Mouse (Mus musculus): ENCODE results near the gene Siglech. TPM values are rescaled to one million over a fixed set of nuclear protein-coding genes. Genes with fewer than 3 reads are reported as not detected.
"Not testable (repeated sequence)": the region's sequence is repeated elsewhere in the genome, so short reads cannot be mapped to it uniquely, and the experiment has no call there.

The Siglech gene
- polyA plus RNA-seq, 1 experiment from 2014 or later: 2.3 TPM

GRCm38 (mm10) chr7:55780011-55780410 is 12.0 kb downstream of the Siglech start:
- DNase-seq (ENCODE audit: low spot score) (no peak), ATAC-seq (ENCODE audit: low FRiP score) (no peak)
- Histone ChIP-seq H3K27ac (no peak overlapping the region), H3K4me2 (replicated peaks) (no peak overlapping the region), H3K36me3 (replicated peaks; ENCODE audit: control insufficient read depth, insufficient read depth) (no peaks in the 10 kb centered on the region), H3K9me3 (ENCODE audit: control insufficient read depth, low read length) (no peaks in the 10 kb centered on the region), H3K4me1 (replicated peaks; ENCODE audit: control insufficient read depth, insufficient read depth, low read length) (no peaks in the 10 kb centered on the region), H3K9ac (no peak overlapping the region), H3K4me3 (replicated peaks; ENCODE audit: low read length) (no peak overlapping the region), H3K27me3 (ENCODE audit: control insufficient read depth, insufficient read depth, low read length) (no peaks in the 10 kb centered on the region)
- WGBS: 61% methylated on average over 4 of the region's 4 CpGs

- H3K4me2 ChIP-seq (replicated peaks): no peak overlapping the region
- DNase-seq (ENCODE audit: low spot score): no peak
- H3K36me3 ChIP-seq (replicated peaks; ENCODE audit: control insufficient read depth, insufficient read depth): no peaks in the 10 kb centered on the region
- no peak overlapping the region for H3K9ac ChIP-seq
- WGBS: 59% methylated on average over 3 of the region's 3 CpGs
- no peaks in the 10 kb centered on the region for H3K4me1 ChIP-seq (replicated peaks; ENCODE audit: control insufficient read depth, insufficient read depth, low read length)
- H3K4me3 ChIP-seq (replicated peaks; ENCODE audit: low read length): no peak overlapping the region
- H3K9me3 ChIP-seq (ENCODE audit: control insufficient read depth, low read length): no peaks in the 10 kb centered on the region
- H3K27me3 ChIP-seq (ENCODE audit: control insufficient read depth, insufficient read depth, low read length): no peaks in the 10 kb centered on the region
- no peak for ATAC-seq (ENCODE audit: low FRiP score)
- H3K27ac ChIP-seq: no peak overlapping the region
These were observed 14.5 kb downstream of the Siglech start for GRCm38 (mm10) chr7:55782493-55782892.

- WGBS: 92% methylated on average over 3 of the region's 3 CpGs
- no peak for ATAC-seq (ENCODE audit: low FRiP score)
- H3K36me3 ChIP-seq (replicated peaks; ENCODE audit: control insufficient read depth, insufficient read depth): no peaks in the 10 kb centered on the region
These were observed 16.6 kb downstream of the Siglech start for GRCm38 (mm10) chr7:55784580-55784979.

GRCm38 (mm10) chr7:55790586-55790985 is 22.6 kb downstream of the Siglech start:
- DNase-seq (ENCODE audit: low spot score); H3K4me2 ChIP-seq (replicated peaks); H3K27ac ChIP-seq; H3K9me3 ChIP-seq (ENCODE audit: control insufficient read depth, low read length); H3K27me3 ChIP-seq (ENCODE audit: control insufficient read depth, insufficient read depth, low read length); ATAC-seq (ENCODE audit: low FRiP score); H3K4me3 ChIP-seq (replicated peaks; ENCODE audit: low read length); H3K9ac ChIP-seq; H3K36me3 ChIP-seq (replicated peaks; ENCODE audit: control insufficient read depth, insufficient read depth): not testable (repeated sequence)
- 79% methylated on average over 5 of the region's 5 CpGs for WGBS
- peaks cover 13% of the 10 kb centered on the region for H3K4me1 ChIP-seq (replicated peaks; ENCODE audit: control insufficient read depth, insufficient read depth, low read length)

More at GRCm38 (mm10) chr7:55784580-55784979, 16.6 kb downstream of the Siglech start:
- H3K9ac ChIP-seq: no peak overlapping the region
- no peaks in the 10 kb centered on the region for H3K9me3 ChIP-seq (ENCODE audit: control insufficient read depth, low read length)
- no peaks in the 10 kb centered on the region for H3K27me3 ChIP-seq (ENCODE audit: control insufficient read depth, insufficient read depth, low read length)
- no peaks in the 10 kb centered on the region for H3K4me1 ChIP-seq (replicated peaks; ENCODE audit: control insufficient read depth, insufficient read depth, low read length)
- no peak overlapping the region for H3K4me2 ChIP-seq (replicated peaks)
- H3K27ac ChIP-seq: no peak overlapping the region
- H3K4me3 ChIP-seq (replicated peaks; ENCODE audit: low read length): no peak overlapping the region
- no peak for DNase-seq (ENCODE audit: low spot score)

GRCm38 (mm10) chr7:55792280-55792679 is 24.3 kb downstream of the Siglech start:
- H3K27ac ChIP-seq: no peak overlapping the region
- no peak overlapping the region for H3K4me2 ChIP-seq (replicated peaks)
- ATAC-seq (ENCODE audit: low FRiP score) (no peak), DNase-seq (ENCODE audit: low spot score) (no peak)
- 69% methylated on average over 3 of the region's 3 CpGs for WGBS
- no peak overlapping the region for H3K9ac ChIP-seq
- peaks cover 13% of the 10 kb centered on the region for H3K4me1 ChIP-seq (replicated peaks; ENCODE audit: control insufficient read depth, insufficient read depth, low read length)
- H3K4me3 ChIP-seq (replicated peaks; ENCODE audit: low read length): no peak overlapping the region
- H3K9me3 ChIP-seq (ENCODE audit: control insufficient read depth, low read length): no peaks in the 10 kb centered on the region
- peaks cover 15% of the 10 kb centered on the region for H3K36me3 ChIP-seq (replicated peaks; ENCODE audit: control insufficient read depth, insufficient read depth)
- no peaks in the 10 kb centered on the region for H3K27me3 ChIP-seq (ENCODE audit: control insufficient read depth, insufficient read depth, low read length)

GRCm38 (mm10) chr7:55793236-55793951 is 25.4 kb downstream of the Siglech start:
- WGBS: 37% methylated on average over 13 of the region's 13 CpGs
- H3K36me3 ChIP-seq (replicated peaks; ENCODE audit: control insufficient read depth, insufficient read depth): peaks cover 25% of the 10 kb centered on the region
- peak overlapping the region; percentile 86 for H3K27ac ChIP-seq
- DNase-seq (ENCODE audit: low spot score) (no peak), ATAC-seq (ENCODE audit: low FRiP score) (peak; percentile 29)
- peak overlapping the region; percentile 87 for H3K4me2 ChIP-seq (replicated peaks)
- H3K9ac ChIP-seq: peak overlapping the region; percentile 93
- no peaks in the 10 kb centered on the region for H3K27me3 ChIP-seq (ENCODE audit: control insufficient read depth, insufficient read depth, low read length)
- H3K4me1 ChIP-seq (replicated peaks; ENCODE audit: control insufficient read depth, insufficient read depth, low read length): peaks cover 13% of the 10 kb centered on the region
- no peaks in the 10 kb centered on the region for H3K9me3 ChIP-seq (ENCODE audit: control insufficient read depth, low read length)
- H3K4me3 ChIP-seq (replicated peaks; ENCODE audit: low read length): peak overlapping the region; percentile 80

- Histone ChIP-seq H3K4me1 (replicated peaks; ENCODE audit: control insufficient read depth, insufficient read depth, low read length) (peaks cover 13% of the 10 kb centered on the region), H3K4me3 (replicated peaks; ENCODE audit: low read length) (peak within 1 kb of the TSS; percentile 80), H3K9ac (peak within 1 kb of the TSS; percentile 93), H3K27ac (peak within 1 kb of the TSS; percentile 86), H3K9me3 (ENCODE audit: control insufficient read depth, low read length) (no peaks in the 10 kb centered on the region), H3K27me3 (ENCODE audit: control insufficient read depth, insufficient read depth, low read length) (no peaks in the 10 kb centered on the region), H3K36me3 (replicated peaks; ENCODE audit: control insufficient read depth, insufficient read depth) (peaks cover 32% of the 10 kb centered on the region), H3K4me2 (replicated peaks) (peak within 1 kb of the TSS; percentile 87)
- peak; percentile 99 for ATAC-seq (ENCODE audit: low FRiP score)
- DNase-seq (ENCODE audit: low spot score): peak; percentile 99
- under 1% methylated on average over 50 of the region's 51 CpGs for WGBS
These were observed 26.1 kb downstream of the Siglech start, which contains the start of gene Tubgcp5 for GRCm38 (mm10) chr7:55793952-55794603. Gene Tubgcp5 (plus strand): TSS chr7:55794154.

GRCm38 (mm10) chr7:55799981-55800380 is 32.0 kb downstream of the Siglech start:
- no peak for ATAC-seq (ENCODE audit: low FRiP score)
- no peak for DNase-seq (ENCODE audit: low spot score)
- no peak overlapping the region for H3K9ac ChIP-seq
- no peak overlapping the region for H3K27ac ChIP-seq
- 94% methylated on average over 3 of the region's 3 CpGs for WGBS
- H3K4me2 ChIP-seq (replicated peaks): no peak overlapping the region
- H3K9me3 ChIP-seq (ENCODE audit: control insufficient read depth, low read length): no peaks in the 10 kb centered on the region
- H3K27me3 ChIP-seq (ENCODE audit: control insufficient read depth, insufficient read depth, low read length): no peaks in the 10 kb centered on the region
- no peak overlapping the region for H3K4me3 ChIP-seq (replicated peaks; ENCODE audit: low read length)
- H3K36me3 ChIP-seq (replicated peaks; ENCODE audit: control insufficient read depth, insufficient read depth): peaks cover 85% of the 10 kb centered on the region
- H3K4me1 ChIP-seq (replicated peaks; ENCODE audit: control insufficient read depth, insufficient read depth, low read length): peaks cover 3% of the 10 kb centered on the region

- Histone ChIP-seq H3K9me3 (ENCODE audit: control insufficient read depth, low read length) (no peaks in the 10 kb centered on the region), H3K36me3 (replicated peaks; ENCODE audit: control insufficient read depth, insufficient read depth) (peaks cover 90% of the 10 kb centered on the region), H3K27ac (no peak overlapping the region), H3K27me3 (ENCODE audit: control insufficient read depth, insufficient read depth, low read length) (no peaks in the 10 kb centered on the region), H3K4me3 (replicated peaks; ENCODE audit: low read length) (no peak overlapping the region), H3K9ac (no peak overlapping the region), H3K4me2 (replicated peaks) (no peak overlapping the region), H3K4me1 (replicated peaks; ENCODE audit: control insufficient read depth, insufficient read depth, low read length) (no peaks in the 10 kb centered on the region)
- no peak for ATAC-seq (ENCODE audit: low FRiP score)
- DNase-seq (ENCODE audit: low spot score): no peak
- WGBS: 95% methylated on average over 2 of the region's 2 CpGs
These were observed 42.0 kb downstream of the Siglech start for GRCm38 (mm10) chr7:55809967-55810366.
